Mouse (Mus musculus) telencephalon, adult 2 months (tissue): ENCODE measurements around the gene Cops9.

ENCODE experiments used
- DNase-seq: peaks from one replicate; pipeline ENCODE4 v3.0.0-alpha.2; 2011; ENCODE audit warnings: low read depth, low spot score

Cops9 gene

DNA sequence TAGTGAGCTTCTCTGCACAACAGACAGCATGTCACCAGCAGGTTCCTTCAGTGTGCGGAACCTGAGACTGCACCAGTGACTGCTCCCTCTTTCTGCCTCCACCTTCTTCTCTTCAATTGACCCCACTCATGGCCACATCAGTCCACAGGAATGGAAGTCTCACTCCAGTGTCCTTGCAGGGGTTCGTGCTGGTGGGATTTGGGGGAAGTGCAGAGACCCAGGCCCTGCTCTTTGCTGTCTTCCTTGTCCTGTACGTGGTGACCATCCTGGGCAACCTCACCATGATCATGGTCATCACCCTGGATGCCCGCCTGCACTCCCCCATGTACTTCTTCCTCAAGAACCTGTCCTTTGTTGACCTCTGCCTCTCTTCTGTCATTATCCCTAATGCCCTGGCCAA lies 34.1 kb downstream of the Cops9 start:
- DNase-seq = no peak

DNA sequence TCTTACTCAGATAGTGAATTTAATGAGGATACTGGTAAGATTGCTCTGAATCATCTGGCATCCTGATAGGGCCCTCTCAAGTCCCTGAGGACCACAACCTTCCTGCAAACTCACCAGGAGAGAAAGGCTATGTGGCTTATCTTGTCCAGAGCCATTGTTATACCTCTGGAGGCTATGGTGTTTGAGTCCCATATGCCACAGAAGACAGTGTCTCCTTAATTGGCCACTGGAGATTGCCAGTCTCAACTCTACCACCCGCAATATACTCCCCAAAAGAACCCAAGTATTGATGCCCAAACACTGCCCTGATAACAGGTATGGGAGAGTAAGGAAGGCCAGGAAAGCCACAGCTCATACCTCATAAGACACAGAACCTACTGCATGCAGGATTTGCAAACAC lies 36.3 kb downstream of the Cops9 start, which contains the start of gene Olfr1410:
Gene Olfr1410 (plus strand): TSS at position 301 of the 400 bp plus-strand sequence.
- DNase-seq = no peak

DNA sequence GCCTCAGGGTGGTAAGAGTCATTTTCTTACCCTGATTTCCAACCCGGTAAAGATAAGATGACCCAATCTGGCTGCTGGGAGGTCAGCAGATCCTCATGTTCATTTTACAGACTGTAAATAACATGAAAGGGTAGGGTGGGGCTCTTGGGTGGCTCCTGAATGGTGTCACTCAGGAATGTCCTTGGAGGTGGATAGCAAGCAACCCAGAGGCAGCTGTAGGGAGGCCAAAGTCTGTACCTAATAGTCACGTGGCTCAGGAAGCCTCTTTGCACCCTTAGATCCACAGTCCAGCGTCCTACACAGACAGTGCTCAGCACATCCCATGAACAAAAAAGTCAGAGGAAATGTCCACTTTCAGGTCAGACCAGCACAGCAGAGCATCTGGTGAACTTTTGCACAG lies 45.8 kb downstream of the Cops9 start:
- DNase-seq = no peak

DNA sequence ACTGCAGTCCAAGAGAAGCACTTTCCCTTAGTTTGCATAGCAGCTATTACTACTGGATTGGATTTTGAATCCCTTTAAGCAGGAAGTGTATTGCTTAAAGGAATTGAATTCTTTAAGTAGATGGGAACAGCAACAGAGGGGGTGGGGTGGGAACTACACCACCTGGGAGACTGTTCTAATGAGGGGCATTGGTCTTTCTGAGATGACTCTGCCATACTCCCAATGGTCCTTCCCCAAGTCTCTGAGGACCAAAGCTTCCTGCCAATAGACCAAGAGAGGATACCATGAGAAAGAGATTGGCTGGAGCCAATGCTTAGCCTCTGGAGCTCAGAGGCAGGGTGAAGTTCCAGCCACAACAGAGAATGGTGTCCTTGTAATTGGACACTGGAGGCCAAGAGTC lies 47.7 kb downstream of the Cops9 start, which contains the start of gene Olfr1411:
Gene Olfr1411 (plus strand): TSS at position 301 of the 400 bp plus-strand sequence.
- no peak for DNase-seq
